Mouse (Mus musculus): ENCODE measurements around the gene Synm. TPM values are rescaled to one million over a fixed set of nuclear protein-coding genes. Genes with fewer than 3 reads are reported as not detected.
A peak's percentile ranks its signal among the peaks of the same experiment; 100 is the strongest.

Synm gene
- polyA plus RNA-seq, 1 experiment: 13.6 TPM

- Histone ChIP-seq H3K4me3 (ENCODE audit: insufficient read depth, low read length) (no peak overlapping the region), H3K4me1 (ENCODE audit: control insufficient read depth, insufficient read depth, low read length) (no peaks in the 10 kb centered on the region)
- no peak for TF ChIP-seq POLR2A (IDR thresholded peaks at IDR 0.05; ENCODE audit: extremely low read depth, insufficient read depth, low read length)
- TF ChIP-seq CTCF (IDR thresholded peaks at IDR 0.05; ENCODE audit: extremely low read depth, insufficient read depth, low read length): no peak
Measured at GRCm38 (mm10) chr7:67692141-67692540, 67.4 kb downstream of the Synm start.

DNA sequence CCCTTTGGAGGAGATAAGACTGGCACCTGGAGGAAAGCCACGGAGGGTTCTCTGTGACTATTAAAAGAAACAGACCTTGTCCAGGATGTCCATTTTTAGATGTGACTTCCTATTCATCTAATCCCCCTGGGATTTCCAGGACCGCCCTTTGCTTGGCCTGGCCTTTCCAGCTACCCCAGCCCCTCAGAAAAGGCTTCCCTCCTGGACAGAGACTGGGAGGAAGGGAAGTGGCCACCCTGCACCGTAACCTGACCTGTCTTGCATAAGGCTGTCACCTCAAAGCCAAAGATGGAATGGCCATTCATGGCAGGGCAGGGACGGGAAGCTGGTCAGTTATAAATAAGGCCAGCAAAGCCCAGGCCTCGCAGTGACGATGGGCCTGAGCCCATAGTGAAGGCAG lies 68.5 kb downstream of the Synm start:
- TF ChIP-seq CTCF (IDR thresholded peaks at IDR 0.05; ENCODE audit: extremely low read depth, insufficient read depth, low read length) (no peak), POLR2A (IDR thresholded peaks at IDR 0.05; ENCODE audit: extremely low read depth, insufficient read depth, low read length) (no peak)
- no peaks in the 10 kb centered on the region for H3K4me1 ChIP-seq (ENCODE audit: control insufficient read depth, insufficient read depth, low read length)
- no peak overlapping the region for H3K27ac ChIP-seq (ENCODE audit: insufficient read depth, low read length)
- no peak overlapping the region for H3K4me3 ChIP-seq (ENCODE audit: insufficient read depth, low read length)

More at GRCm38 (mm10) chr7:67692141-67692540, 67.4 kb downstream of the Synm start:
- no peak overlapping the region for H3K27ac ChIP-seq (ENCODE audit: insufficient read depth, low read length)

DNA sequence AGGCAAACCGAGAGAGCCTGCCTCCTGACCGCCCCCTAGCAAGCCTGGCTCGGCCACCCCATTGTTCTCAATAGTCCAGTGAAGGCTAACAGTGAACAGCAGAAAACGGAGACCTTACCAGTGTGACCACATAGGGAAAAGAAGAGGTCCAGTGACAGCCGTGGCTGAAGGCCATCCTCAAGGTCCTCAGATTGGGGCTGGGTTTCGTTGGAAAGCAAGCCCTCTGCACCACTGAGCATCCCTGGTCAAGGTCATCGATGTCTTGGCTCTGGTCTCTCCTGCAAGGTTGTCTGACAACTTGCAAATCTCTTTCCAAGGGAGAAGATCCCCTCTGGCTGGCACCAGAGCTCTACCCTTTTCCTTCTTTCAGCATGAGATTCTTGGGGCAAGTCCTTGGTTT lies 69.7 kb downstream of the Synm start:
- no peak for TF ChIP-seq POLR2A (IDR thresholded peaks at IDR 0.05; ENCODE audit: extremely low read depth, insufficient read depth, low read length)
- H3K4me1 ChIP-seq (ENCODE audit: control insufficient read depth, insufficient read depth, low read length): no peaks in the 10 kb centered on the region
- no peak overlapping the region for H3K4me3 ChIP-seq (ENCODE audit: insufficient read depth, low read length)
- no peak overlapping the region for H3K27ac ChIP-seq (ENCODE audit: insufficient read depth, low read length)

DNA sequence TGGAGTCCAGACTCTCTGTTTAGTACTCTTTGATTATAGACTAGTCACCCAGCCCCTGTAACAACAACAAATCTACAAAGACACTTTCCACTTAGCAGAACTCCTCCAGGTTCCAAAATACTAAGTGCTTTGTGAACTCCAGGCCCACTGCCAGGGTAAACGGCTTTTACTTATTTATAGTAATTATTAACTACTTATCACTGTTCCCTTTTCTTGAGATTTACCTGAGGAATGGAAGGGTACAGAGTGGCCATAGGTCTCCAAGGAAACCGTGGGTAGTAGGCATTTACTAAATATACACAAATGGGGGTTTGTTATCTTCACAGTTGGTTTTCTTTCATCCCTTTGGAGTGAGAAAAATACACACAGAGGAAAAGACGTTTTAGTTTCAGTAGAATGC lies 71.3 kb downstream of the Synm start:
- no peak overlapping the region for H3K27ac ChIP-seq (ENCODE audit: insufficient read depth, low read length)
- TF ChIP-seq CTCF (IDR thresholded peaks at IDR 0.05; ENCODE audit: extremely low read depth, insufficient read depth, low read length) (no peak), POLR2A (IDR thresholded peaks at IDR 0.05; ENCODE audit: extremely low read depth, insufficient read depth, low read length) (no peak)
- H3K4me1 ChIP-seq (ENCODE audit: control insufficient read depth, insufficient read depth, low read length): no peaks in the 10 kb centered on the region

GRCm38 (mm10) chr7:67686545-67686944 lies 73.0 kb downstream of the Synm start:
- H3K4me3 ChIP-seq (ENCODE audit: insufficient read depth, low read length): no peak overlapping the region
- TF ChIP-seq CTCF (IDR thresholded peaks at IDR 0.05; ENCODE audit: extremely low read depth, insufficient read depth, low read length) (0 out of 2 replicates have a peak, but pooled peaks have one; percentile 6), POLR2A (IDR thresholded peaks at IDR 0.05; ENCODE audit: extremely low read depth, insufficient read depth, low read length) (no peak)
- no peak overlapping the region for H3K27ac ChIP-seq (ENCODE audit: insufficient read depth, low read length)
- H3K4me1 ChIP-seq (ENCODE audit: control insufficient read depth, insufficient read depth, low read length): no peaks in the 10 kb centered on the region

More for the DNA sequence above, 71.3 kb downstream of the Synm start:
- H3K4me3 ChIP-seq (ENCODE audit: insufficient read depth, low read length): no peak overlapping the region

GRCm38 (mm10) chr7:67683006-67683405 lies 76.5 kb downstream of the Synm start:
- Histone ChIP-seq H3K4me3 (ENCODE audit: insufficient read depth, low read length) (no peak overlapping the region), H3K27ac (ENCODE audit: insufficient read depth, low read length) (no peak overlapping the region), H3K4me1 (ENCODE audit: control insufficient read depth, insufficient read depth, low read length) (no peaks in the 10 kb centered on the region)
- no peak for TF ChIP-seq CTCF (IDR thresholded peaks at IDR 0.05; ENCODE audit: extremely low read depth, insufficient read depth, low read length)
- no peak for TF ChIP-seq POLR2A (IDR thresholded peaks at IDR 0.05; ENCODE audit: extremely low read depth, insufficient read depth, low read length)

- H3K4me1 ChIP-seq (ENCODE audit: control insufficient read depth, insufficient read depth, low read length): no peaks in the 10 kb centered on the region
- no peak overlapping the region for H3K4me3 ChIP-seq (ENCODE audit: insufficient read depth, low read length)
- TF ChIP-seq POLR2A (IDR thresholded peaks at IDR 0.05; ENCODE audit: extremely low read depth, insufficient read depth, low read length): no peak
- TF ChIP-seq CTCF (IDR thresholded peaks at IDR 0.05; ENCODE audit: extremely low read depth, insufficient read depth, low read length): no peak
- no peak overlapping the region for H3K27ac ChIP-seq (ENCODE audit: insufficient read depth, low read length)
Measured at GRCm38 (mm10) chr7:67681078-67681477, 78.5 kb downstream of the Synm start.

Other genes with a start within 250 kb of the Synm start
- gene Lrrc28, start 114.5 kb downstream of the Synm start, polyA plus RNA-seq (2012; rRNA removed): 33.8 and 43.1 TPM in 2 replicates
- gene Ttc23, start 112.3 kb downstream of the Synm start, polyA plus RNA-seq (2012; rRNA removed): 5.1 and 5.4 TPM in 2 replicates
- 22.7 TPM in 2 replicates for gene Igf1r, start 193.1 kb upstream of the Synm start, polyA plus RNA-seq (2012; rRNA removed)